Mouse (Mus musculus) bone marrow macrophage, adult 2 months (primary cell): ENCODE data around the gene Pdzrn3.

ENCODE experiments used
- CTCF ChIP-seq: IDR thresholded peaks from 2 replicates; pipeline ENCODE4 v1.5.1; 2012; ENCODE audit warnings: low read depth, mild to moderate bottlenecking, low read length, moderate library complexity
- POLR2A ChIP-seq: IDR thresholded peaks from 2 replicates; pipeline ENCODE4 v1.6.1; 2012; ENCODE audit warnings: mild to moderate bottlenecking, low read depth, low read length, borderline replicate concordance

DNA sequence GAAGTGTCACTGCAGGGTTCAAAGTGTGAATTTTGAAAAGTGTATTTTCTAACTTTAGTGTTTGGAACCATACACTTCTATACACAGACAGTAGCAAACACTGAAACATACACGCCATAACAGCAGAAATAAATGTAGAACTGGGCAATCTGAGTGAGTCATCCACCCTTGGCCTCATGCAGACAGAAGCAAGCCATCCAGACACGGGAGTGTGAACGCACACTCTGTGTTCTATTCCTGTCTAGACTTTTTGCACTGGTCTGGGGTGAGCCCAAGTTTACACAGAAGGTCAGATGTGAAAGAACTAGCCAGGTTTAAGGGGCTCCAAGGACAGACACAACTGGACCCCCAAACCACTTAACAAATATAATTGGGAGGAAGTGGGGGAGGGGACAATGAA lies 57.3 kb downstream of the Pdzrn3 start:
- TF ChIP-seq POLR2A = no peak
- TF ChIP-seq CTCF = no peak
